Mouse (Mus musculus): ENCODE measurements around the gene Isg20l2. TPM values are rescaled to one million over a fixed set of nuclear protein-coding genes. Genes with fewer than 3 reads are reported as not detected.

Gene Isg20l2
- polyA plus RNA-seq, 1 experiment from 2014 or later: 25.0 TPM

- Histone ChIP-seq H3K4me3 (ENCODE audit: low read depth, low read length) (peak overlapping the region; percentile 42), H3K27ac (ENCODE audit: low read depth, low read length) (no peak overlapping the region), H3K4me2 (peak overlapping the region; percentile 72), H3K9me3 (replicated peaks; ENCODE audit: control insufficient read depth, low read length) (no peaks in the 10 kb centered on the region), H3K4me1 (ENCODE audit: control insufficient read depth, insufficient read depth, low read length) (peaks cover 41% of the 10 kb centered on the region), H3K27me3 (ENCODE audit: control insufficient read depth, insufficient read depth, low read length) (peaks cover 44% of the 10 kb centered on the region), H3K36me3 (ENCODE audit: control insufficient read depth, insufficient read depth, low read length) (no peaks in the 10 kb centered on the region), H3K9ac (ENCODE audit: low read depth, low read length) (no peak overlapping the region)
- WGBS (ENCODE audit: insufficient replicate concordance): 10% methylated on average over 15 of the region's 15 CpGs
- ATAC-seq (replicated peaks; ENCODE audit: insufficient number of reproducible peaks, low FRiP score, low TSS enrichment): no peak
Observed at GRCm38 (mm10) chr3:87988068-87988467, 58.0 kb downstream of the Isg20l2 start.

GRCm38 (mm10) chr3:87989935-87990334, 59.8 kb downstream of the Isg20l2 start:
- no peaks in the 10 kb centered on the region for H3K9me3 ChIP-seq (replicated peaks; ENCODE audit: control insufficient read depth, low read length)
- no peak overlapping the region for H3K9ac ChIP-seq (ENCODE audit: low read depth, low read length)
- ATAC-seq (replicated peaks; ENCODE audit: insufficient number of reproducible peaks, low FRiP score, low TSS enrichment): no peak
- no peak overlapping the region for H3K27ac ChIP-seq (ENCODE audit: low read depth, low read length)
- H3K36me3 ChIP-seq (ENCODE audit: control insufficient read depth, insufficient read depth, low read length): no peaks in the 10 kb centered on the region
- H3K4me3 ChIP-seq (ENCODE audit: low read depth, low read length): no peak overlapping the region
- WGBS (ENCODE audit: insufficient replicate concordance): 30% methylated on average over 10 of the region's 10 CpGs
- no peak overlapping the region for H3K4me2 ChIP-seq
- peaks cover 26% of the 10 kb centered on the region for H3K4me1 ChIP-seq (ENCODE audit: control insufficient read depth, insufficient read depth, low read length)
- H3K27me3 ChIP-seq (ENCODE audit: control insufficient read depth, insufficient read depth, low read length): peaks cover 63% of the 10 kb centered on the region

Other genes starting within 250 kb of the Isg20l2 start
- 0.43 and 0.66 TPM in 2 replicates for gene Lrrc71, start 181.7 kb upstream of the Isg20l2 start, polyA plus RNA-seq (2014; fragmentation: Nextera tagmentation; extraction: Ambion mirVana)
- gene Ntrk1, start 135.2 kb upstream of the Isg20l2 start, polyA plus RNA-seq (2014; fragmentation: Nextera tagmentation; extraction: Ambion mirVana): 0.30 and 0.51 TPM in 2 replicates
- 0.03 and 0.23 TPM in 2 replicates for gene Insrr, start 133.4 kb upstream of the Isg20l2 start, polyA plus RNA-seq (2014; fragmentation: Nextera tagmentation; extraction: Ambion mirVana)
- 12.1 and 13.5 TPM in 2 replicates for gene Pear1, start 106.0 kb upstream of the Isg20l2 start, polyA plus RNA-seq (2014; fragmentation: Nextera tagmentation; extraction: Ambion mirVana)
- 0.17 TPM in 1 of 2 replicates, not detected in the other for gene Sh2d2a, start 83.6 kb upstream of the Isg20l2 start, polyA plus RNA-seq (2014; fragmentation: Nextera tagmentation; extraction: Ambion mirVana)
- gene Prcc, start 44.7 kb upstream of the Isg20l2 start, polyA plus RNA-seq (2014; fragmentation: Nextera tagmentation; extraction: Ambion mirVana): 14.1 and 14.5 TPM in 2 replicates
- 172 and 179 TPM in 2 replicates for gene Hdgf, start 24.0 kb upstream of the Isg20l2 start, polyA plus RNA-seq (2014; fragmentation: Nextera tagmentation; extraction: Ambion mirVana)
- 67.3 and 68.2 TPM in 2 replicates for gene Mrpl24, start 10.8 kb upstream of the Isg20l2 start, polyA plus RNA-seq (2014; fragmentation: Nextera tagmentation; extraction: Ambion mirVana)
- 14.3 and 14.9 TPM in 2 replicates for gene Rrnad1, start 403 bp downstream of the Isg20l2 start, polyA plus RNA-seq (2014; fragmentation: Nextera tagmentation; extraction: Ambion mirVana)
- 24.1 and 25.1 TPM in 2 replicates for gene Crabp2, start 18.4 kb downstream of the Isg20l2 start, polyA plus RNA-seq (2014; fragmentation: Nextera tagmentation; extraction: Ambion mirVana)
- gene Nes, start 40.8 kb downstream of the Isg20l2 start, polyA plus RNA-seq (2014; fragmentation: Nextera tagmentation; extraction: Ambion mirVana): 11.1 and 15.1 TPM in 2 replicates
- gene Bcan, start 69.9 kb downstream of the Isg20l2 start, polyA plus RNA-seq (2014; fragmentation: Nextera tagmentation; extraction: Ambion mirVana): not detected in 2 replicates
- not detected in 2 replicates for gene Hapln2, start 97.3 kb downstream of the Isg20l2 start, polyA plus RNA-seq (2014; fragmentation: Nextera tagmentation; extraction: Ambion mirVana)
- 22.1 and 23.9 TPM in 2 replicates for gene Gpatch4, start 112.8 kb downstream of the Isg20l2 start, polyA plus RNA-seq (2014; fragmentation: Nextera tagmentation; extraction: Ambion mirVana)
- gene Naxe, start 128.2 kb downstream of the Isg20l2 start, polyA plus RNA-seq (2014; fragmentation: Nextera tagmentation; extraction: Ambion mirVana): 136 and 149 TPM in 2 replicates
- not detected in 2 replicates for gene Ttc24, start 148.0 kb downstream of the Isg20l2 start, polyA plus RNA-seq (2014; fragmentation: Nextera tagmentation; extraction: Ambion mirVana)
- 18.5 and 21.9 TPM in 2 replicates for gene Iqgap3, start 151.7 kb downstream of the Isg20l2 start, polyA plus RNA-seq (2014; fragmentation: Nextera tagmentation; extraction: Ambion mirVana)
- 39.8 and 45.1 TPM in 2 replicates for gene Mef2d, start 212.1 kb downstream of the Isg20l2 start, polyA plus RNA-seq (2014; fragmentation: Nextera tagmentation; extraction: Ambion mirVana)

Data from heart, embryonic 11.5 days (tissue).